Mouse (Mus musculus): Measurements from ENCODE around the gene Hsf2bp. TPM values are rescaled to one million over a fixed set of nuclear protein-coding genes. Genes with fewer than 3 reads are reported as not detected.

The Hsf2bp gene
- polyA plus RNA-seq (2014; fragmentation: Nextera tagmentation; extraction: Ambion mirVana): 0.40 and 0.64 TPM in 2 replicates

- ATAC-seq (replicated peaks; ENCODE audit: low FRiP score): peak; percentile 91
- Histone ChIP-seq H3K27me3 (replicated peaks; ENCODE audit: control insufficient read depth, insufficient read depth, low read length) (no peaks in the 10 kb centered on the region), H3K27ac (ENCODE audit: low read depth, low read length) (peak within 1 kb of the TSS; percentile 70), H3K4me2 (peak within 1 kb of the TSS; percentile 90), H3K4me3 (ENCODE audit: low read depth, low read length) (peak within 1 kb of the TSS; percentile 93), H3K9ac (ENCODE audit: low read depth, low read length) (peak within 1 kb of the TSS; percentile 88), H3K9me3 (ENCODE audit: control insufficient read depth, low read length) (no peaks in the 10 kb centered on the region), H3K36me3 (ENCODE audit: control insufficient read depth, insufficient read depth, low read length) (no peaks in the 10 kb centered on the region), H3K4me1 (replicated peaks; ENCODE audit: control insufficient read depth, insufficient read depth, low read length) (peaks cover 17% of the 10 kb centered on the region)
- 5% methylated on average over 52 of the region's 52 CpGs for WGBS
- DNase-seq (ENCODE audit: low spot score): peak; percentile 85
Measured at GRCm38 (mm10) chr17:32035609-32036508, at the start of gene Hsf2bp, which contains the start of gene Rrp1b. Gene Hsf2bp, minus strand, starts transcription at chr17:32036349. Gene Rrp1b, plus strand, starts transcription at chr17:32036100.

- WGBS: 94% methylated on average over 2 of the region's 2 CpGs
- H3K36me3 ChIP-seq (ENCODE audit: control insufficient read depth, insufficient read depth, low read length): no peaks in the 10 kb centered on the region; the same call in 1 of the 2 replicates
- H3K4me3 ChIP-seq (ENCODE audit: low read depth, low read length): no peak overlapping the region
- no peak for ATAC-seq (replicated peaks; ENCODE audit: low FRiP score)
- no peak overlapping the region for H3K4me2 ChIP-seq
- no peaks in the 10 kb centered on the region for H3K4me1 ChIP-seq (replicated peaks; ENCODE audit: control insufficient read depth, insufficient read depth, low read length)
- no peak overlapping the region for H3K27ac ChIP-seq (ENCODE audit: low read depth, low read length)
- no peak overlapping the region for H3K9ac ChIP-seq (ENCODE audit: low read depth, low read length)
- no peak for DNase-seq (ENCODE audit: low spot score)
- no peaks in the 10 kb centered on the region for H3K27me3 ChIP-seq (replicated peaks; ENCODE audit: control insufficient read depth, insufficient read depth, low read length)
- H3K9me3 ChIP-seq (ENCODE audit: control insufficient read depth, low read length): no peaks in the 10 kb centered on the region
Measured at GRCm38 (mm10) chr17:32083351-32083750, 47.2 kb upstream of the Hsf2bp start.

DNA sequence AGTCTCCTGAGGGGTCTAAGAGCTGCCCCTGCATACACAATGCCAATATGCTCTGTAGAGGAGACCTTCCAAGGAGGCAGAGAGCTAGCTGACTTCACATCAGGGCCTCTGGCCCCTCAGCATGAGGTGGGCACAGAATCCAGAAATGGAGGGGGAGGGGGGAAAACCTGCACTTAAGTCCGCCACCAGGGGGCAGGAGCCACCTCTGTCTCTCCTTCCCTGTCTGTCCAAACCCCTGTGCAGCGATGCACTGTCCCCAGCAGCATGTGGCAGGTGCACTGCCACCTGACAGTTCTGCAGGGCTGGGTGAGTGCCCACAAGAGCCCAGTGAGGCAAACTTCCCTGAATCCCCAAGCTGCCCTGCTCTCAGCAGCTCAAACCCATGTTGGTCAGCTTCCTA lies 39.0 kb upstream of the Hsf2bp start:
- Histone ChIP-seq H3K9ac (ENCODE audit: low read depth, low read length) (no peak overlapping the region), H3K4me3 (ENCODE audit: low read depth, low read length) (no peak overlapping the region), H3K9me3 (ENCODE audit: control insufficient read depth, low read length) (no peaks in the 10 kb centered on the region), H3K36me3 (ENCODE audit: control insufficient read depth, insufficient read depth, low read length) (no peaks in the 10 kb centered on the region), H3K27me3 (replicated peaks; ENCODE audit: control insufficient read depth, insufficient read depth, low read length) (no peaks in the 10 kb centered on the region), H3K4me2 (no peak overlapping the region), H3K4me1 (replicated peaks; ENCODE audit: control insufficient read depth, insufficient read depth, low read length) (peaks cover 2% of the 10 kb centered on the region; the same call in 1 of the 2 replicates), H3K27ac (ENCODE audit: low read depth, low read length) (no peak overlapping the region)
- DNase-seq (ENCODE audit: low spot score) (peak; percentile 64), ATAC-seq (replicated peaks; ENCODE audit: low FRiP score) (peak; percentile 40; the same call in 1 of the 2 replicates)
- WGBS: 0% methylated on average over 2 of the region's 2 CpGs

DNA sequence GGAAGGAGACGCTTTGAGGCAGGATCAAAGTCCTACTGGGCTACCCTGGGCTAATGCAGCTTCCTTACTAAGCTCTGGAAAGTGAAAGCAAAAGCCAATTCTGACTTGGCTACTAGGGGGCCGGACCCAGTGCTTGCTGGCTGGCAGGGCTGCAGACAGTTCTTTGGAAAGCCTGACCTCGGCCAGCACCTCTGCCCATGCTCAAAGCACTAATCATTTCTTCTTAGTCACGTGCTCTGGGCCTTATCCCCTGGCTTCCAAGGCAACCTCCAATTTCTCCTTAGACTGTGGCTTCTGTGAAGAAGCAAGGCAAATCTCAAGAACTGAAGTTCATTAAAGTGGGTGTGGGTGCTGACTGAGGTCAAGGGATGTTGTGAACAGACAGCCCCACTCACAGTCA lies 38.5 kb upstream of the Hsf2bp start:
- WGBS: 61% methylated on average over 4 of the region's 4 CpGs
- Histone ChIP-seq H3K9ac (ENCODE audit: low read depth, low read length) (no peak overlapping the region), H3K4me1 (replicated peaks; ENCODE audit: control insufficient read depth, insufficient read depth, low read length) (peaks cover 2% of the 10 kb centered on the region; the same call in 1 of the 2 replicates)

DNA sequence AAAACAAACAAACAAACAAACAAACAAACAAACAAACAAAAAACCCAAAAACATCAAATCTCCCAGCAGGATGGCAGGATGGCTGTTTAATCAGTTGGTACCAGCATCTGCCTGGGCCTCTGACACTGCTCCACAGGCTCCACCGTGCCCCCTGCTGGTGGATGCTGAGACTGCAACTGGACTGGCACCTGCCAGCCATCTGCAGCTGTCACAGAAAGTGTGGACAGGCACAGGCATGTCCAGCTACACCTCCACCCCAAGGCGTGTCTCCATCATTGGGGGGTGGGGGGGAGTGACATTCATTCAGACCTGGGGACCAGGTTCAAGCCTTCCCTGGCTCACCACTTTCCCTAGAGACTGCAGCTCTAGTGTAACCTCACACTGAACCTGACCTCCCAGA lies 37.2 kb upstream of the Hsf2bp start:
- no peak overlapping the region for H3K9ac ChIP-seq (ENCODE audit: low read depth, low read length)
- 5% methylated on average over 2 of the region's 2 CpGs for WGBS
- H3K4me3 ChIP-seq (ENCODE audit: low read depth, low read length): no peak overlapping the region
- no peaks in the 10 kb centered on the region for H3K9me3 ChIP-seq (ENCODE audit: control insufficient read depth, low read length)
- no peak overlapping the region for H3K27ac ChIP-seq (ENCODE audit: low read depth, low read length)
- H3K4me1 ChIP-seq (replicated peaks; ENCODE audit: control insufficient read depth, insufficient read depth, low read length): peaks cover 2% of the 10 kb centered on the region; the same call in 1 of the 2 replicates
- no peaks in the 10 kb centered on the region for H3K27me3 ChIP-seq (replicated peaks; ENCODE audit: control insufficient read depth, insufficient read depth, low read length)
- ATAC-seq (replicated peaks; ENCODE audit: low FRiP score) (peak; percentile 55; the same call in 1 of the 2 replicates), DNase-seq (ENCODE audit: low spot score) (peak; percentile 78)
- H3K4me2 ChIP-seq: no peak overlapping the region
- no peaks in the 10 kb centered on the region for H3K36me3 ChIP-seq (ENCODE audit: control insufficient read depth, insufficient read depth, low read length)

More for the DNA sequence above, 38.5 kb upstream of the Hsf2bp start:
- H3K4me3 ChIP-seq (ENCODE audit: low read depth, low read length): no peak overlapping the region
- ATAC-seq (replicated peaks; ENCODE audit: low FRiP score) (no peak), DNase-seq (ENCODE audit: low spot score) (no peak)
- no peaks in the 10 kb centered on the region for H3K9me3 ChIP-seq (ENCODE audit: control insufficient read depth, low read length)
- no peak overlapping the region for H3K27ac ChIP-seq (ENCODE audit: low read depth, low read length)
- H3K36me3 ChIP-seq (ENCODE audit: control insufficient read depth, insufficient read depth, low read length): no peaks in the 10 kb centered on the region
- no peak overlapping the region for H3K4me2 ChIP-seq
- H3K27me3 ChIP-seq (replicated peaks; ENCODE audit: control insufficient read depth, insufficient read depth, low read length): no peaks in the 10 kb centered on the region

DNA sequence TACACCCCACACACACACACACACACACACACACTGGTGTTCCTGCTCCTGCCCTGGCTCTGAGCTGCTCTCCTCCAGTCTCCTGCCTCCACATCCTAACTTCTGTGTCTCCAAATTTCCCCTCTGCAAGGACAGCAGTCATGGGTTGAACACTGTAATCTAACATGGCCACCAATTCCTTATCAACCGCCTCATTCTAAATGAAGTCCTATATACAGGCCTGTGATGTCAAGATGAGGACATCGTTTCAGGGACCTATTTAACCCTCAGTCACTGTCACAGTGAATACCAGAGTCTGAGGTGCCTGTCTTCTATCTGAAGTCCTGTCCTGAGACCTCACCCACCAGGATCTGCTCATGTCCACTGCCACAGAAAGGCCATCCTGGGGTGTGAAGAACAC lies 32.7 kb upstream of the Hsf2bp start:
- no peaks in the 10 kb centered on the region for H3K9me3 ChIP-seq (ENCODE audit: control insufficient read depth, low read length)
- no peak for DNase-seq (ENCODE audit: low spot score)
- no peak overlapping the region for H3K9ac ChIP-seq (ENCODE audit: low read depth, low read length)
- no peak overlapping the region for H3K27ac ChIP-seq (ENCODE audit: low read depth, low read length)
- no peak overlapping the region for H3K4me2 ChIP-seq
- H3K36me3 ChIP-seq (ENCODE audit: control insufficient read depth, insufficient read depth, low read length): no peaks in the 10 kb centered on the region
- 71% methylated on average over 2 of the region's 2 CpGs for WGBS
- H3K4me3 ChIP-seq (ENCODE audit: low read depth, low read length): no peak overlapping the region
- peak; percentile 46 for ATAC-seq (replicated peaks; ENCODE audit: low FRiP score)
- H3K27me3 ChIP-seq (replicated peaks; ENCODE audit: control insufficient read depth, insufficient read depth, low read length): no peaks in the 10 kb centered on the region
- no peaks in the 10 kb centered on the region for H3K4me1 ChIP-seq (replicated peaks; ENCODE audit: control insufficient read depth, insufficient read depth, low read length)

DNA sequence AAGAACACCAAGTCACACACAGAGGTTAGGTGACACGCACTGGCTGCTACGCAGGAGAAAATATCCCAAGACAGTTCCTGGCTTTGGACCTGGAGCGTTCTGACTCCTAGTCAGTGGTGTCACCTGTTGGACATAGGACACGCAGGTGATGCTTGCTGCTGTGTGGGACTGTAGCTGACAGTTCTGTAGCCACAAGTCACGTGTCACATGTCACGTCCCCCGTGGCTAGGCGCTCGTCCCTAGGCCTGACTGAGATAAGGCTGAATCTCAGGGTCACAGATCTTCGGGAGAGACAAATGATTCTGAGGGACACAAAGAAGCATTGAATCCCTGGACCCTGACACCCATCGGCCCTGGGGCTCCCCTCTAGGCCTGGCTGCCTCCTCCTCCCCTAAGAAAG lies 32.2 kb upstream of the Hsf2bp start:
- ATAC-seq (replicated peaks; ENCODE audit: low FRiP score) (no peak), DNase-seq (ENCODE audit: low spot score) (no peak)
- Histone ChIP-seq H3K27ac (ENCODE audit: low read depth, low read length) (no peak overlapping the region), H3K36me3 (ENCODE audit: control insufficient read depth, insufficient read depth, low read length) (no peaks in the 10 kb centered on the region), H3K9me3 (ENCODE audit: control insufficient read depth, low read length) (no peaks in the 10 kb centered on the region), H3K9ac (ENCODE audit: low read depth, low read length) (no peak overlapping the region), H3K4me3 (ENCODE audit: low read depth, low read length) (no peak overlapping the region), H3K4me2 (no peak overlapping the region), H3K27me3 (replicated peaks; ENCODE audit: control insufficient read depth, insufficient read depth, low read length) (no peaks in the 10 kb centered on the region), H3K4me1 (replicated peaks; ENCODE audit: control insufficient read depth, insufficient read depth, low read length) (no peaks in the 10 kb centered on the region)
- WGBS: 71% methylated on average over 11 of the region's 11 CpGs

GRCm38 (mm10) chr17:32067541-32067940 lies 31.4 kb upstream of the Hsf2bp start:
- WGBS: 67% methylated on average over 9 of the region's 9 CpGs
- Histone ChIP-seq H3K4me1 (replicated peaks; ENCODE audit: control insufficient read depth, insufficient read depth, low read length) (no peaks in the 10 kb centered on the region), H3K4me2 (no peak overlapping the region), H3K9me3 (ENCODE audit: control insufficient read depth, low read length) (no peaks in the 10 kb centered on the region), H3K36me3 (ENCODE audit: control insufficient read depth, insufficient read depth, low read length) (no peaks in the 10 kb centered on the region), H3K27me3 (replicated peaks; ENCODE audit: control insufficient read depth, insufficient read depth, low read length) (no peaks in the 10 kb centered on the region), H3K9ac (ENCODE audit: low read depth, low read length) (no peak overlapping the region), H3K27ac (ENCODE audit: low read depth, low read length) (no peak overlapping the region), H3K4me3 (ENCODE audit: low read depth, low read length) (no peak overlapping the region)
- ATAC-seq (replicated peaks; ENCODE audit: low FRiP score) (no peak), DNase-seq (ENCODE audit: low spot score) (no peak)
